Mouse (Mus musculus): ENCODE results near the gene Chic2. TPM values are rescaled to one million over a fixed set of nuclear protein-coding genes. Genes with fewer than 3 reads are reported as not detected.

Gene Chic2
- polyA plus RNA-seq, 1 experiment from 2014 or later = 56.3 TPM

- CTCF ChIA-PET = no interaction called here
- ATAC-seq = no peak
- H3K27me3 ChIP-seq = peaks cover 81% of the 10 kb centered on the region
- no peak for DNase-seq (ENCODE audit: low read depth, low spot score)
- in situ Hi-C loops (cut with MboI; ENCODE audit: low pct_unique_long_range_greater_than_20kb) = no loop called here
- TF ChIP-seq CTCF (IDR thresholded peaks at IDR 0.05) = no peak
- POLR2A ChIA-PET = no interaction called here
These were observed 31.9 kb upstream of the Chic2 start for GRCm38 (mm10) chr5:75076326-75077050.

GRCm38 (mm10) chr5:75075383-75075941 is 30.9 kb upstream of the Chic2 start, which contains the start of gene Gsx2:
TSS of gene Gsx2 (plus strand) at chr5:75075601.
- no peak for ATAC-seq
- CTCF ChIA-PET = interaction anchor here (0.7 to 0.8 kb wide), 2 partner anchors 8 to 9 kb away, joined by 3 read pairs; no protein-coding TSS in a partner anchor
- no peak for TF ChIP-seq CTCF (IDR thresholded peaks at IDR 0.05)
- in situ Hi-C loops (cut with MboI; ENCODE audit: low pct_unique_long_range_greater_than_20kb) = no loop called here
- peaks cover 85% of the 10 kb centered on the region for H3K27me3 ChIP-seq
- POLR2A ChIA-PET = no interaction called here
- no peak for DNase-seq (ENCODE audit: low read depth, low spot score)

- CTCF ChIA-PET = interaction anchor here (0.7 to 1.7 kb wide), 5 partner anchors 8 to 31 kb away, joined by 3 read pairs; no protein-coding TSS in a partner anchor
- in situ Hi-C loops (cut with MboI; ENCODE audit: low pct_unique_long_range_greater_than_20kb) = no loop called here
- POLR2A ChIA-PET = no interaction called here
- TF ChIP-seq CTCF (IDR thresholded peaks at IDR 0.05) = no peak
- DNase-seq (ENCODE audit: low read depth, low spot score) (no peak), ATAC-seq (no peak)
- peaks cover 78% of the 10 kb centered on the region for H3K27me3 ChIP-seq
These were observed 30.2 kb upstream of the Chic2 start for GRCm38 (mm10) chr5:75074537-75075382.

GRCm38 (mm10) chr5:75074132-75074531 is 29.6 kb upstream of the Chic2 start:
- ATAC-seq = no peak
- H3K27me3 ChIP-seq = peaks cover 72% of the 10 kb centered on the region
- TF ChIP-seq CTCF (IDR thresholded peaks at IDR 0.05) = no peak
- CTCF ChIA-PET = interaction anchor here (1.2 to 1.7 kb wide), 3 partner anchors 11 to 32 kb away, joined by 3 read pairs; no protein-coding TSS in a partner anchor
- DNase-seq (ENCODE audit: low read depth, low spot score) = no peak
- POLR2A ChIA-PET = no interaction called here
- in situ Hi-C loops (cut with MboI; ENCODE audit: low pct_unique_long_range_greater_than_20kb) = no loop called here

GRCm38 (mm10) chr5:75073684-75074083 is 29.1 kb upstream of the Chic2 start:
- TF ChIP-seq CTCF (IDR thresholded peaks at IDR 0.05) = no peak
- DNase-seq (ENCODE audit: low read depth, low spot score) (no peak), ATAC-seq (no peak)
- in situ Hi-C loops (cut with MboI; ENCODE audit: low pct_unique_long_range_greater_than_20kb) = no loop called here
- H3K27me3 ChIP-seq = peaks cover 69% of the 10 kb centered on the region
- ChIA-PET CTCF (interaction anchor here (1.2 to 1.7 kb wide), 3 partner anchors 10 to 32 kb away, joined by 3 read pairs; no protein-coding TSS in a partner anchor), POLR2A (no interaction called here)

GRCm38 (mm10) chr5:75073167-75073566 is 28.6 kb upstream of the Chic2 start:
- ATAC-seq = no peak
- peaks cover 68% of the 10 kb centered on the region for H3K27me3 ChIP-seq
- no peak for DNase-seq (ENCODE audit: low read depth, low spot score)
- ChIA-PET POLR2A (no interaction called here), CTCF (interaction anchor here (1.7 kb wide), 1 partner anchor 10 kb away, joined by 3 read pairs; no protein-coding TSS in a partner anchor)
- in situ Hi-C loops (cut with MboI; ENCODE audit: low pct_unique_long_range_greater_than_20kb) = no loop called here
- TF ChIP-seq CTCF (IDR thresholded peaks at IDR 0.05) = no peak

GRCm38 (mm10) chr5:75072532-75072931 is 28.0 kb upstream of the Chic2 start:
- DNase-seq (ENCODE audit: low read depth, low spot score) = no peak
- ChIA-PET CTCF (no interaction called here), POLR2A (no interaction called here)
- no peak for ATAC-seq
- peaks cover 65% of the 10 kb centered on the region for H3K27me3 ChIP-seq
- TF ChIP-seq CTCF (IDR thresholded peaks at IDR 0.05) = no peak
- in situ Hi-C loops (cut with MboI; ENCODE audit: low pct_unique_long_range_greater_than_20kb) = no loop called here

- peaks cover 59% of the 10 kb centered on the region for H3K27me3 ChIP-seq
- ChIA-PET POLR2A (interaction anchor here (0.7 kb wide), 1 partner anchor 1262 kb away, joined by 4 read pairs; no protein-coding TSS in a partner anchor), CTCF (no interaction called here)
- in situ Hi-C loops (cut with MboI; ENCODE audit: low pct_unique_long_range_greater_than_20kb) = no loop called here
- DNase-seq (ENCODE audit: low read depth, low spot score) (no peak), ATAC-seq (no peak)
- TF ChIP-seq CTCF (IDR thresholded peaks at IDR 0.05) = no peak
These were observed 27.4 kb upstream of the Chic2 start for GRCm38 (mm10) chr5:75071951-75072350.

GRCm38 (mm10) chr5:75070656-75071375 is 26.2 kb upstream of the Chic2 start:
- no peak for ATAC-seq
- peaks cover 50% of the 10 kb centered on the region for H3K27me3 ChIP-seq
- DNase-seq (ENCODE audit: low read depth, low spot score) = no peak
- no peak for TF ChIP-seq CTCF (IDR thresholded peaks at IDR 0.05)
- ChIA-PET POLR2A (no interaction called here), CTCF (no interaction called here)
- in situ Hi-C loops (cut with MboI; ENCODE audit: low pct_unique_long_range_greater_than_20kb) = no loop called here

GRCm38 (mm10) chr5:75070132-75070531 is 25.6 kb upstream of the Chic2 start:
- TF ChIP-seq CTCF (IDR thresholded peaks at IDR 0.05) = no peak
- no peak for DNase-seq (ENCODE audit: low read depth, low spot score)
- ChIA-PET CTCF (interaction anchor here (1.0 kb wide), 1 partner anchor 12 kb away, joined by 5 read pairs; no protein-coding TSS in a partner anchor), POLR2A (no interaction called here)
- ATAC-seq = no peak
- in situ Hi-C loops (cut with MboI; ENCODE audit: low pct_unique_long_range_greater_than_20kb) = no loop called here
- H3K27me3 ChIP-seq = peaks cover 44% of the 10 kb centered on the region

Data from Patski (cell line).